Mouse (Mus musculus) urinary bladder, postnatal 14 days (tissue): ENCODE measurements around the gene Chmp1a.

Experiments
- DNase-seq: peaks from one replicate; pipeline ENCODE4 v3.0.0; 2021; ENCODE audit warnings: low spot score

The Chmp1a gene

DNA sequence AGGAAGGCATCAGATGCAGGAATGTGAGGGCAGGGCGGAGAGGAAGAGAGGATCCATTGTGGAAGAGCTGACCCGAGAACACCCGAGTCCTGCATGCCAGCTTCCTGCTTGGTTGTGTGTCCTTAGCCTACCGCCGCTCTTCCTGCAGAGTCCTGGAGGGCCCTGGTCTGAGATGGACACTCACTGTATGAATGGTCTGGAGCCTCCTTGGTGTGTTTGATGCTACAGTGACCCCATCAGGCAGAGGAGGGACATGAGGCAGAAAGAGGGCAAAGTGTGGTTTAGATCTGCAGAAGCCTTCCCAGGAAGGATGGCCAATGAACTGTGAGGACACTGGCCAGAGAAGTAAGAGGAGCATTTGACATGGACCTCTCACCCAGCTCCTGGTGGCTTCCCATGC lies 57.4 kb downstream of the Chmp1a start:
- no peak for DNase-seq
